Mouse (Mus musculus): ENCODE measurements around the gene Osmr.

GRCm38 (mm10) chr15:6919406-6919805 is 44.6 kb upstream of the Osmr start:
- TF ChIP-seq ZC3H11A (IDR thresholded peaks at IDR 0.05; ENCODE audit: borderline replicate concordance, low read depth, low read length) (no peak), CHD2 (IDR thresholded peaks at IDR 0.05; ENCODE audit: low read depth, low read length) (no peak), MAFK (IDR thresholded peaks at IDR 0.05; ENCODE audit: insufficient read depth, low read depth, low read length) (no peak), ZNF384 (IDR thresholded peaks at IDR 0.05; ENCODE audit: low read depth, low read length) (no peak)

Data from ES-E14 (cell line).